Mouse (Mus musculus) splenic B cell, adult 2 months (primary cell): ENCODE measurements around the gene Eefsec.
A peak's percentile ranks its signal among the peaks of the same experiment; 100 is the strongest.

Experiments
- DNase-seq: peaks from one replicate; pipeline ENCODE4 v3.0.0-alpha.2; 2011; ENCODE audit warnings: low read depth, low spot score
- H3K27me3 ChIP-seq: 2 replicates; pipeline ENCODE4 v1.6.1; 2012; ENCODE audit warnings: mild to moderate bottlenecking, low read length, moderate library complexity, mixed read lengths; ENCODE audit not compliant: control insufficient read depth, poor library complexity, insufficient read depth, severe bottlenecking
- H3K36me3 ChIP-seq: 2 replicates; pipeline ENCODE4 v1.6.1; 2012; ENCODE audit warnings: mild to moderate bottlenecking, low read length, moderate library complexity, mixed read lengths; ENCODE audit not compliant: control insufficient read depth, poor library complexity, insufficient read depth, severe bottlenecking

Eefsec gene

GRCm38 (mm10) chr6:88249231-88249630 is 197.1 kb downstream of the Eefsec start:
- Histone ChIP-seq H3K27me3 (no peaks in the 10 kb centered on the region), H3K36me3 (no peaks in the 10 kb centered on the region)
- DNase-seq: peak; percentile 3

- Histone ChIP-seq H3K27me3 (no peaks in the 10 kb centered on the region), H3K36me3 (no peaks in the 10 kb centered on the region)
- peak; percentile 15 for DNase-seq
These were observed 203.7 kb downstream of the Eefsec start for GRCm38 (mm10) chr6:88242604-88243003.

DNA sequence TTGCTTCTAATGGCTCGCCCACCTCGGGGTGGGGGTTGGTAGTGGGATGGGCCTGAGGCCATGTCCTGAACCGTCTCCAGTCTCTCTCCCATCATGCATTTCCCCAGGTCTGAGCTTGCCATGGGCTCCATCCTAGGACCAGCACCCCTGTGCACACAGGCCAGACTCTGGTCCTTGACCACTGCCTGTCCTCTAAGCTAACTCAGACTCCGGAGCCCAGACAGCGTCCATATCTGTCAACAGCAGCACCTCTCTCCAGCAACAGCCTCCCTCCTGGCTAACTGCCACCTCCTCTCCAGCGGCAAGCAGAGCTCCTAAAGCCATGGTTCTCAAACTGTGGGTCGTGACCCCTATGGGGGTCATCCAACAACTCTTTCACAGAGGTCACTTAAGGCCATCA is 209.8 kb downstream of the Eefsec start:
- H3K36me3 ChIP-seq: no peaks in the 10 kb centered on the region
- no peak for DNase-seq
- H3K27me3 ChIP-seq: no peaks in the 10 kb centered on the region

DNA sequence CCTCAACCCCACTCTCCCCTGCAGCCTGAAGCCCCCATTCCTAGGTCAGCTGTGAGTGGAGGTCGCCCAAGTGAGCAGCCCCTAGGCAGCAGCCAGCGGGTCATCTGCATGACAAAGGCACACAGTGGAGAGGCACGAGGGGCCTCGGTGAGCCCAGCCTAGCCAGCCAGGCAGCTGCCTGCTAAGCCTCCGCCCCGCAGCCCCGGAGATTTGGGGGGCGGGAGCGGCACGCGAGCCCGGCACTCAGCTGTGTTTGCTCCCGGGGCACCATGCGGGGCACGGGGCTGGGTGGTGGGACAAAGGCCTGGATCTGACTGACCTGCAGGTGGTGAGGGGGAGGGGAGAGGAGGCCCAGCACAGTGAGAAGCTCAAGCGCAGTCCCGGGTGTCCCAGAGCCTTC is 210.4 kb downstream of the Eefsec start:
- H3K36me3 ChIP-seq: no peaks in the 10 kb centered on the region
- no peak for DNase-seq
- H3K27me3 ChIP-seq: no peaks in the 10 kb centered on the region

DNA sequence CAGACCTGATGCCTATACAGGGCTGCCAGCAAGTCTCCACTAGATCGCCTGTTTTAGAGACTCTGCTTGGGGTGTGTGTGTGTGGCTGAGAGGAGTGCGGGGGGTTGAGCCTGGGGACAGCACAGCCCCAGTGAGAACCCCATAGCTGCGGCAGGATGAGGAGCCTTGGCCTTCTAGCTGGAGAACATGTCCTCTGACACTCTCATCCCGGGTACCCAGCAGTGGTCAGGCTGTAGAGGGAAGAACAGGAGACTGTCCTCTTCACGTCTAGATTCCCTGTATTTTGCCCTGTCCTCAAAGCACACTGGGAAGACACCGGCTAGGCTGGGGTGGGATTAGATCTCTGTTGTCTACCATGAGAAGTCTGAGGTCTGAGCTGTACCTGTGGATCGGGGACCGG is 210.9 kb downstream of the Eefsec start:
- H3K36me3 ChIP-seq: no peaks in the 10 kb centered on the region
- DNase-seq: no peak
- no peaks in the 10 kb centered on the region for H3K27me3 ChIP-seq

DNA sequence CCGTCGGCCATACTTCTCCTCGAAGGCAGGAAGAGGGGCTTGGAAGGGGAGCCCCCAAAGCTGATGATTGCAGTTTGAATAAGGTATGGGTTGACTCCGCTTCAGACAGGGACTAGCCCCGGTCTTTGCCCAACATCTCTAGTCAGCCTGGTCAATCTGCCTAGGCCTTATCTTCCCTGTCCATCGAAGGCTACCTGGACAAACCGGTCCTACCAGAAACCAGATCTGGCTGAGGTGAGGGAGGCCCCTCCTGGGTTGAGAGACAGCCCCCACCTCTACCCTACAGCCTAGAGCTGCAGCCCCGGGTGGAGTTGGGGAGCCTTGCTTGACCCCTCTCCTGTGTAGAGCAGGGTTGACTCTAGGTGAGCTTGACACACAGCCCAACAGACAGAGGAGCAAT is 212.3 kb downstream of the Eefsec start:
- Histone ChIP-seq H3K27me3 (no peaks in the 10 kb centered on the region), H3K36me3 (no peaks in the 10 kb centered on the region)
- no peak for DNase-seq

GRCm38 (mm10) chr6:88232221-88232620 is 214.1 kb downstream of the Eefsec start:
- no peak for DNase-seq
- Histone ChIP-seq H3K27me3 (no peaks in the 10 kb centered on the region), H3K36me3 (no peaks in the 10 kb centered on the region)

GRCm38 (mm10) chr6:88231821-88232220 is 214.5 kb downstream of the Eefsec start:
- H3K27me3 ChIP-seq: no peaks in the 10 kb centered on the region
- DNase-seq: no peak
- H3K36me3 ChIP-seq: no peaks in the 10 kb centered on the region

GRCm38 (mm10) chr6:88229221-88229620 is 217.1 kb downstream of the Eefsec start:
- H3K27me3 ChIP-seq: no peaks in the 10 kb centered on the region
- DNase-seq: no peak
- no peaks in the 10 kb centered on the region for H3K36me3 ChIP-seq

- H3K36me3 ChIP-seq: no peaks in the 10 kb centered on the region
- DNase-seq: no peak
- no peaks in the 10 kb centered on the region for H3K27me3 ChIP-seq
These were observed 218.8 kb downstream of the Eefsec start for GRCm38 (mm10) chr6:88227537-88227936.

DNA sequence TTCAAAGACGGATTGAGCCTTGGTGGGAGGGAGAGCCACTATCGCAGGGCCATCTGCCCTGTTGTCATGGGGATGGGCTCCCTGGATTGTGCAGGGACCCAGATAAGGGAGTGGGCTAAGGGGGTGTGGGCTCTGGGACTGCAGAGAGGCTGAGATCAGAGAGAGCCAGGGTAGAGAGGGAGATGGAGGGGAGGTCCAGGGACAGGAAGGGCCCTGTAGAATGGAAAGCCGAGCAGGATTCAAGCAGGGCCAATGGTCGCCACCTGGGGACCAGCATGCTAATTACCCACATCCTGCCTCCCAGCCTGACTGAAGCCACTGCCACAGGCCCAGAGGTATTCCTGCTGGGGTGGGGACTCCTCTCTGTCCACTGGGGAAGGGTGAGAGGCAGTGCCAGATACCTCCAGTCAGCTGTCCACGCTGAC is 219.8 kb downstream of the Eefsec start:
- no peaks in the 10 kb centered on the region for H3K36me3 ChIP-seq
- no peak for DNase-seq
- no peaks in the 10 kb centered on the region for H3K27me3 ChIP-seq

- Histone ChIP-seq H3K36me3 (no peaks in the 10 kb centered on the region), H3K27me3 (no peaks in the 10 kb centered on the region)
- DNase-seq: no peak
These were observed 224.4 kb downstream of the Eefsec start, which contains the start of gene Dnajb8 for GRCm38 (mm10) chr6:88221968-88222367. Gene Dnajb8, plus strand, starts transcription at chr6:88222268.

- H3K27me3 ChIP-seq: no peaks in the 10 kb centered on the region
- H3K36me3 ChIP-seq: no peaks in the 10 kb centered on the region
- DNase-seq: no peak
These were observed 227.2 kb downstream of the Eefsec start for GRCm38 (mm10) chr6:88219094-88219493.

- H3K27me3 ChIP-seq: no peaks in the 10 kb centered on the region
- no peak for DNase-seq
- no peaks in the 10 kb centered on the region for H3K36me3 ChIP-seq
These were observed 230.1 kb downstream of the Eefsec start for GRCm38 (mm10) chr6:88216199-88216598.

- Histone ChIP-seq H3K36me3 (no peaks in the 10 kb centered on the region), H3K27me3 (no peaks in the 10 kb centered on the region)
- no peak for DNase-seq
These were observed 230.5 kb downstream of the Eefsec start for GRCm38 (mm10) chr6:88215797-88216196.

DNA sequence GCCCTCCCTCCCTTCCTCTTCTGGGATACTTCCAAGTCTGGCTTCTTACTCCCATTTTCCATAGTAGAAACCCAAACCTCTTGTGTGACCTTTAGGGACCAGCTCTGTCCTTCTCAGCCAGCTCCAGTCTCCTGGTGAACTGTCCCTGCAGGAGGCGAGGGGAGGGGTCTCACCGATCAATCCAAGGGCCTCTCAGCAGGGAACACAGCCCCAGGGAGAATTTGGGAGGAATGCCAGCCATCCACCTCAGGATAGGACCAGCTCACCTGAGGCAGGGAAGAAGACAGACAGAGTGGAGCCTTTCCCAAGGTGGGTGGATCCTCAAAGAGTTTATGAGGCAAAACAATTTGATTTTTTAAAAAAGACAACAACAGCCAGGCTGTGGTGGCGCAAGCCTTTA is 236.2 kb downstream of the Eefsec start:
- no peak for DNase-seq
- Histone ChIP-seq H3K36me3 (no peaks in the 10 kb centered on the region), H3K27me3 (no peaks in the 10 kb centered on the region)
